Mouse (Mus musculus): ENCODE results near the gene Nav2.

DNA sequence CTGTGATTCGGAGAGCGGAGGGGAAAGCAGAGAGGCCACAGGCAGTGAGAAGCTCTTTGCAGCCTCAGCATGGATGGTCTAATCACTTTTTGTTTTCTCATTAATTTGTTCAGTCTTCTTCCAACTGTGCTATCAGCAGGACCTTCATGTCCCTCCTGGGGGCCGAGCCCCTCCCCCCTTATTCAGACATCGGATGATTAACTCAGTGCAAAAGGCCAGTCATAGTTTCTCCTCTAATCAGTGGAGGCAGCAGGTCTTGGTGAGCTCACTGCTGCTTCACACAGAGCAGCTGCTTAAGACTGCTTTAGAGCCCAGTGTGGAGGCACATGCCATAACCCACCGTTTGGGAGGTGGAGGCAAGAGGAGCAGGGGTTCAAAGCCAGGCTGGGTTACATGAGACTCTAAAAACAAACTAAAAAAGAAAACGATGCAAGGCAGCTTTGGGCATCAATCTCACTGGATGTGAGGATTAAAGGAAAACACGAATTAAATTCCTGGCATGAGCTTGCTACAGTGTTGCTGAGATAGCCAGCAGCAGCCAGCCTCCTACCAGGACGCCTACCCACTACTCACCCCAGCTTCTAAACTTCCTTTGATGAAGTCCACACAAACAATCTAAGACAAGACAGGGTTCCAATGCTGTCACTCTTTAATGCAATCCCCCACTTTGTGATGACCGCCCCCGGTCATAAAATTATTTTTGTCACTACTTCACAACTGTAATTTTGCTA is 120.9 kb downstream of the Nav2 start:
- no peak for TF ChIP-seq GATA1 (IDR thresholded peaks at IDR 0.05; ENCODE audit: borderline replicate concordance, low read length)
- TF ChIP-seq FLI1 (IDR thresholded peaks at IDR 0.05; ENCODE audit: low read length), result no peak
